Mouse (Mus musculus) thymus, adult 2 months (tissue): ENCODE measurements around the gene Gm30737. TPM values are rescaled to one million over a fixed set of nuclear protein-coding genes. Genes with fewer than 3 reads are reported as not detected.
"Not testable (repeated sequence)": the region's sequence is repeated elsewhere in the genome, so short reads cannot be mapped to it uniquely, and the experiment has no call there.

Experiments
- DNase-seq: peaks from one replicate; pipeline ENCODE4 v3.0.0; 2021
- H3K27ac ChIP-seq: fragments of 200-500 bp; 2 replicates; pipeline ENCODE4 v1.5.1; 2012; ENCODE audit warnings: low read length, control low read depth; ENCODE audit not compliant: control insufficient read depth, insufficient read depth
- H3K27me3 ChIP-seq: fragments of 200-500 bp; 2 replicates; pipeline ENCODE4 v1.6.1; 2012; ENCODE audit warnings: mild to moderate bottlenecking, low read length, moderate library complexity, mixed read lengths; ENCODE audit not compliant: control insufficient read depth, insufficient read depth
- H3K36me3 ChIP-seq: fragments of 200-500 bp; 2 replicates; pipeline ENCODE4 v1.6.1; 2012; ENCODE audit warnings: mild to moderate bottlenecking, low read length, moderate library complexity; ENCODE audit not compliant: control insufficient read depth, insufficient read depth
- H3K4me1 ChIP-seq: fragments of 200-500 bp; replicated peaks from 2 replicates; pipeline ENCODE4 v1.6.1; 2012; ENCODE audit warnings: low read length; ENCODE audit not compliant: control insufficient read depth, insufficient read depth
- H3K4me3 ChIP-seq: fragments of 200-500 bp; 2 replicates; pipeline ENCODE4 v1.5.1; 2012; ENCODE audit warnings: mild to moderate bottlenecking, low read length, control low read depth, moderate library complexity; ENCODE audit not compliant: control insufficient read depth, insufficient read depth
- WGBS: fragments of 180-500 bp; shearing (Covaris S2); methylation state at CpG from one replicate; pipeline ENCODE4 v1.1.7; 2018; 5-methylcytosine and 5-hydroxymethylcytosine counted together
- polyA plus RNA-seq: library from polyadenylated mRNA; depleted of rRNA; stranded (reverse); fragments of >200 nt; gene quantifications from 2 replicates; pipeline ENCODE4 v1.2.3, GENCODE M21; 2012; rRNA removed

The Gm30737 gene
- not detected in 2 replicates for polyA plus RNA-seq

DNA sequence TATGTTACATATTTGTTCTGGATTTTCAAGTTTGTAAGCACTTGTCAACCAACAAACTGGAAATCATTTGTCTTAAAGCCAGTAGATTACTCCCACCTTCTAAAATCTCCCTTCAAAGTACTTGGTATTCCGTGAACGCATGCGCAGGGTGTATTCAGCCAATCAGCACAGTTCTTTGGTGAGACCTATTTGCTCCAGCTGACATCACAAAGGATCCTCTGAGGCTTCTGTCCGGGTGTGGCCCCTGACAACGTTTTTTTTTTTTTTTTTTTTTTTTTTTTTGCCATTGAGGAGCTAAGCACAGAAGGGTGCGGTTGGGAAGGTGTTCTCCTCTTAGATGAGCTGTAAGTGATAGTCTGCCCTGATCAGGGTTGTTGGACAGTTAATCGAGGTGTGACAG is at the start of gene Gm30737:
TSS of gene Gm30737 (plus strand) at position 301 of the 400 bp plus-strand sequence.
- WGBS, result no CpG with 5 or more reads among the region's 7 CpGs
- H3K4me3 ChIP-seq, H3K36me3 ChIP-seq, DNase-seq, H3K27ac ChIP-seq, H3K4me1 ChIP-seq, H3K27me3 ChIP-seq: not testable (repeated sequence)
